In genomic region chr15:89507751-89508150, GRCm38 (mm10) we compare ENCODE assay signal across 21 mouse cellular contexts. TPM values are rescaled to one million over a fixed set of nuclear protein-coding genes. Genes with fewer than 3 reads are reported as not detected.
"Had no signal": no experiment of that assay in that cellular context is flagged by ENCODE, and none has a peak within 500 bp of the region (broad histone marks: within the 10 kb centered on the region; RNA-seq: fewer than 3 reads in every experiment).

No protein-coding gene starts in this region.

- H3K36me3 ChIP-seq: heart, embryonic 15.5 days; intestine, embryonic 15.5 days had no signal

- H3K27me3 ChIP-seq: heart, embryonic 15.5 days; hindbrain, embryonic 12.5 days; intestine, embryonic 15.5 days; limb, embryonic 12.5 days; liver, embryonic 13.5 days had no signal

- H3K27ac ChIP-seq: gastrocnemius, adult 2 months; heart, adult 2 months; heart, embryonic 13.5 days; heart, embryonic 15.5 days; hindbrain, embryonic 10.5 days; hindbrain, embryonic 12.5 days; hindbrain, embryonic 14.5 days; intestine, embryonic 15.5 days; kidney, postnatal 0 days; layer of hippocampus, adult 2 months; left cerebral cortex, adult 2 months; limb, embryonic 10.5 days; limb, embryonic 12.5 days; liver, embryonic 13.5 days had no signal

- DNase-seq: gastrocnemius, adult 2 months; gastrocnemius, postnatal 10 days; gastrocnemius, postnatal 25 days; heart, adult 2 months; heart, postnatal 14 days; heart, postnatal 4 days; kidney, adult 18-20 months; kidney, postnatal 4 days; liver, embryonic 13.5 days had no signal

- H3K4me3 ChIP-seq: gastrocnemius, adult 2 months; heart, adult 2 months; heart, embryonic 13.5 days; heart, embryonic 15.5 days; hindbrain, embryonic 10.5 days; hindbrain, embryonic 12.5 days; intestine, embryonic 15.5 days; layer of hippocampus, adult 2 months; left cerebral cortex, adult 2 months; limb, embryonic 10.5 days; limb, embryonic 12.5 days; liver, embryonic 13.5 days had no signal

- H3K4me1 ChIP-seq: heart, embryonic 13.5 days; heart, embryonic 15.5 days; hindbrain, embryonic 10.5 days; hindbrain, embryonic 12.5 days; intestine, embryonic 15.5 days; limb, embryonic 12.5 days had no signal

RNA-seq across cellular contexts. Expression of gene Shank3, which starts 8.3 kb away (rescaled TPM):
- polyA plus RNA-seq: inflammation-experienced regulatory T-cells, adult 6 months had no signal
